Mouse (Mus musculus): ENCODE results near the gene Cd244a. TPM values are rescaled to one million over a fixed set of nuclear protein-coding genes. Genes with fewer than 3 reads are reported as not detected.

Cd244a gene
- polyA plus RNA-seq, 1 experiment from 2014 or later, result not detected

GRCm38 (mm10) chr1:171584584-171584983, 25.6 kb downstream of the Cd244a start:
- H3K4me2 ChIP-seq (ENCODE audit: low read depth, low read length), result no peak overlapping the region
- H3K4me3 ChIP-seq (ENCODE audit: low read depth, low read length), result no peak overlapping the region
- H3K36me3 ChIP-seq (replicated peaks; ENCODE audit: control insufficient read depth, insufficient read depth, low read depth, low read length), result no peaks in the 10 kb centered on the region
- no peaks in the 10 kb centered on the region for H3K9me3 ChIP-seq (replicated peaks; ENCODE audit: control insufficient read depth, low read length)
- ATAC-seq (replicated peaks; ENCODE audit: insufficient number of reproducible peaks, low FRiP score, low TSS enrichment, low read depth) (no peak), DNase-seq (ENCODE audit: low spot score) (no peak)
- WGBS, result 81% methylated on average over 2 of the region's 2 CpGs
- no peaks in the 10 kb centered on the region for H3K4me1 ChIP-seq (ENCODE audit: control insufficient read depth, insufficient read depth, low read length)
- H3K27ac ChIP-seq (replicated peaks; ENCODE audit: low read depth, low read length), result no peak overlapping the region
- no peaks in the 10 kb centered on the region for H3K27me3 ChIP-seq (ENCODE audit: control insufficient read depth, insufficient read depth, low read length)
- no peak overlapping the region for H3K9ac ChIP-seq (replicated peaks; ENCODE audit: low read length)

GRCm38 (mm10) chr1:171604686-171605085, 45.7 kb downstream of the Cd244a start:
- Histone ChIP-seq H3K27ac (replicated peaks; ENCODE audit: low read depth, low read length) (no peak overlapping the region), H3K4me2 (ENCODE audit: low read depth, low read length) (no peak overlapping the region), H3K27me3 (ENCODE audit: control insufficient read depth, insufficient read depth, low read length) (no peaks in the 10 kb centered on the region), H3K9me3 (replicated peaks; ENCODE audit: control insufficient read depth, low read length) (no peaks in the 10 kb centered on the region), H3K4me1 (ENCODE audit: control insufficient read depth, insufficient read depth, low read length) (no peaks in the 10 kb centered on the region), H3K4me3 (ENCODE audit: low read depth, low read length) (no peak overlapping the region), H3K9ac (replicated peaks; ENCODE audit: low read length) (no peak overlapping the region), H3K36me3 (replicated peaks; ENCODE audit: control insufficient read depth, insufficient read depth, low read depth, low read length) (no peaks in the 10 kb centered on the region)
- ATAC-seq (replicated peaks; ENCODE audit: insufficient number of reproducible peaks, low FRiP score, low TSS enrichment, low read depth) (no peak), DNase-seq (ENCODE audit: low spot score) (no peak)
- 73% methylated on average over 3 of the region's 3 CpGs for WGBS

- no peaks in the 10 kb centered on the region for H3K4me1 ChIP-seq (ENCODE audit: control insufficient read depth, insufficient read depth, low read length)
- H3K4me2 ChIP-seq (ENCODE audit: low read depth, low read length), result no peak overlapping the region
- H3K27ac ChIP-seq (replicated peaks; ENCODE audit: low read depth, low read length), result no peak overlapping the region
- no peak overlapping the region for H3K9ac ChIP-seq (replicated peaks; ENCODE audit: low read length)
- H3K27me3 ChIP-seq (ENCODE audit: control insufficient read depth, insufficient read depth, low read length), result no peaks in the 10 kb centered on the region
- no peaks in the 10 kb centered on the region for H3K9me3 ChIP-seq (replicated peaks; ENCODE audit: control insufficient read depth, low read length)
- DNase-seq (ENCODE audit: low spot score) (no peak), ATAC-seq (replicated peaks; ENCODE audit: insufficient number of reproducible peaks, low FRiP score, low TSS enrichment, low read depth) (no peak)
- WGBS, result 73% methylated on average over 3 of the region's 3 CpGs
- H3K36me3 ChIP-seq (replicated peaks; ENCODE audit: control insufficient read depth, insufficient read depth, low read depth, low read length), result no peaks in the 10 kb centered on the region
- H3K4me3 ChIP-seq (ENCODE audit: low read depth, low read length), result no peak overlapping the region
Measured at GRCm38 (mm10) chr1:171606656-171607055, 47.7 kb downstream of the Cd244a start.

GRCm38 (mm10) chr1:171607176-171607575, 48.2 kb downstream of the Cd244a start, which contains the start of gene Ly9:
Ly9 (minus strand) TSS chr1:171607410.
- Histone ChIP-seq H3K4me3 (ENCODE audit: low read depth, low read length) (no peak within 1 kb of the TSS), H3K9ac (replicated peaks; ENCODE audit: low read length) (no peak within 1 kb of the TSS), H3K9me3 (replicated peaks; ENCODE audit: control insufficient read depth, low read length) (no peaks in the 10 kb centered on the region), H3K27me3 (ENCODE audit: control insufficient read depth, insufficient read depth, low read length) (no peaks in the 10 kb centered on the region), H3K27ac (replicated peaks; ENCODE audit: low read depth, low read length) (no peak within 1 kb of the TSS), H3K4me1 (ENCODE audit: control insufficient read depth, insufficient read depth, low read length) (no peaks in the 10 kb centered on the region), H3K36me3 (replicated peaks; ENCODE audit: control insufficient read depth, insufficient read depth, low read depth, low read length) (no peaks in the 10 kb centered on the region), H3K4me2 (ENCODE audit: low read depth, low read length) (no peak within 1 kb of the TSS)
- 88% methylated on average over 9 of the region's 9 CpGs for WGBS
- DNase-seq (ENCODE audit: low spot score), result no peak
- no peak for ATAC-seq (replicated peaks; ENCODE audit: insufficient number of reproducible peaks, low FRiP score, low TSS enrichment, low read depth)

GRCm38 (mm10) chr1:171610026-171610425, 51.0 kb downstream of the Cd244a start:
- DNase-seq (ENCODE audit: low spot score) (peak; percentile 25), ATAC-seq (replicated peaks; ENCODE audit: insufficient number of reproducible peaks, low FRiP score, low TSS enrichment, low read depth) (no peak)
- 84% methylated on average over 2 of the region's 2 CpGs for WGBS
- Histone ChIP-seq H3K9ac (replicated peaks; ENCODE audit: low read length) (no peak overlapping the region), H3K27me3 (ENCODE audit: control insufficient read depth, insufficient read depth, low read length) (no peaks in the 10 kb centered on the region), H3K36me3 (replicated peaks; ENCODE audit: control insufficient read depth, insufficient read depth, low read depth, low read length) (no peaks in the 10 kb centered on the region), H3K4me1 (ENCODE audit: control insufficient read depth, insufficient read depth, low read length) (no peaks in the 10 kb centered on the region), H3K4me2 (ENCODE audit: low read depth, low read length) (no peak overlapping the region), H3K27ac (replicated peaks; ENCODE audit: low read depth, low read length) (no peak overlapping the region), H3K9me3 (replicated peaks; ENCODE audit: control insufficient read depth, low read length) (no peaks in the 10 kb centered on the region), H3K4me3 (ENCODE audit: low read depth, low read length) (no peak overlapping the region)

GRCm38 (mm10) chr1:171610781-171611180, 51.8 kb downstream of the Cd244a start:
- Histone ChIP-seq H3K9me3 (replicated peaks; ENCODE audit: control insufficient read depth, low read length) (no peaks in the 10 kb centered on the region), H3K27me3 (ENCODE audit: control insufficient read depth, insufficient read depth, low read length) (no peaks in the 10 kb centered on the region), H3K36me3 (replicated peaks; ENCODE audit: control insufficient read depth, insufficient read depth, low read depth, low read length) (no peaks in the 10 kb centered on the region), H3K4me1 (ENCODE audit: control insufficient read depth, insufficient read depth, low read length) (no peaks in the 10 kb centered on the region), H3K27ac (replicated peaks; ENCODE audit: low read depth, low read length) (no peak overlapping the region), H3K4me2 (ENCODE audit: low read depth, low read length) (no peak overlapping the region), H3K9ac (replicated peaks; ENCODE audit: low read length) (no peak overlapping the region), H3K4me3 (ENCODE audit: low read depth, low read length) (no peak overlapping the region)
- 10% methylated on average over 1 of the region's 1 CpGs for WGBS
- ATAC-seq (replicated peaks; ENCODE audit: insufficient number of reproducible peaks, low FRiP score, low TSS enrichment, low read depth) (no peak), DNase-seq (ENCODE audit: low spot score) (peak; percentile 42)

- H3K4me2 ChIP-seq (ENCODE audit: low read depth, low read length), result no peak overlapping the region
- DNase-seq (ENCODE audit: low spot score) (peak; percentile 10), ATAC-seq (replicated peaks; ENCODE audit: insufficient number of reproducible peaks, low FRiP score, low TSS enrichment, low read depth) (no peak)
- no peaks in the 10 kb centered on the region for H3K9me3 ChIP-seq (replicated peaks; ENCODE audit: control insufficient read depth, low read length)
- H3K27me3 ChIP-seq (ENCODE audit: control insufficient read depth, insufficient read depth, low read length), result no peaks in the 10 kb centered on the region
- WGBS, result 41% methylated on average over 2 of the region's 2 CpGs
- H3K9ac ChIP-seq (replicated peaks; ENCODE audit: low read length), result no peak overlapping the region
- no peak overlapping the region for H3K4me3 ChIP-seq (ENCODE audit: low read depth, low read length)
- no peak overlapping the region for H3K27ac ChIP-seq (replicated peaks; ENCODE audit: low read depth, low read length)
- H3K36me3 ChIP-seq (replicated peaks; ENCODE audit: control insufficient read depth, insufficient read depth, low read depth, low read length), result no peaks in the 10 kb centered on the region
- H3K4me1 ChIP-seq (ENCODE audit: control insufficient read depth, insufficient read depth, low read length), result no peaks in the 10 kb centered on the region
Measured at GRCm38 (mm10) chr1:171613962-171614361, 55.0 kb downstream of the Cd244a start.

- Histone ChIP-seq H3K27me3 (ENCODE audit: control insufficient read depth, insufficient read depth, low read length) (no peaks in the 10 kb centered on the region), H3K27ac (replicated peaks; ENCODE audit: low read depth, low read length) (no peak overlapping the region), H3K36me3 (replicated peaks; ENCODE audit: control insufficient read depth, insufficient read depth, low read depth, low read length) (no peaks in the 10 kb centered on the region), H3K9me3 (replicated peaks; ENCODE audit: control insufficient read depth, low read length) (no peaks in the 10 kb centered on the region), H3K4me1 (ENCODE audit: control insufficient read depth, insufficient read depth, low read length) (no peaks in the 10 kb centered on the region), H3K4me2 (ENCODE audit: low read depth, low read length) (no peak overlapping the region), H3K9ac (replicated peaks; ENCODE audit: low read length) (no peak overlapping the region), H3K4me3 (ENCODE audit: low read depth, low read length) (no peak overlapping the region)
- ATAC-seq (replicated peaks; ENCODE audit: insufficient number of reproducible peaks, low FRiP score, low TSS enrichment, low read depth) (no peak), DNase-seq (ENCODE audit: low spot score) (no peak)
- 82% methylated on average over 11 of the region's 11 CpGs for WGBS
Measured at GRCm38 (mm10) chr1:171616881-171617515, 58.0 kb downstream of the Cd244a start.
